Mouse (Mus musculus): ENCODE measurements around the gene AC170998.1.

DNA sequence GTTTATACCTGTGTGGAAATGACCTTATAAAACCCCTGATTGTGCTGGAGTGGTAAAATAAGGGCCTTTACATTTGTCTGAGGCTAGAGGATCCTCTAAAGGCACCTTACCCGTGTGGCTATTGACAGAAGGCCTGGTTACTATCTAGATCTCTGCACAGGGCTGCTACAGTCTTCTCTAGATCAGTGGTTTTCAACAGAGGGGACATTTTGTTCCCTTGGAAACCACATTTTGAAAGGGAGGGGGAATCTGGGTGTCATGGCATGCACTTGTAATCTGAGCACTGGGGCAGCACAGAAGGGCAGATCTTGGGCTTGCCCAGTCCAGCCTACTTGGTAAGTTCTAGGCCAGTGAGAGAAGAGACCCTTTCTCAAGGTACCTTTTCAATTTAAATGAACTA, 19.2 kb upstream of the AC170998.1 start:
- no peak for TF ChIP-seq CTCF (IDR thresholded peaks at IDR 0.05; ENCODE audit: low read depth)
- no peak for TF ChIP-seq EP300 (optimal IDR thresholded peaks at IDR 0.05)

All from stomach, postnatal 0 days (tissue).